Mouse (Mus musculus) E14TG2a.4 (cell line): ENCODE data around the gene Prmt3.

Source experiments
- H3K27me3 ChIP-seq: 2 replicates; pipeline ENCODE4 v1.6.1; 2014; ENCODE audit warnings: low read length, control low read depth; ENCODE audit not compliant: insufficient read depth
- H3K36me3 ChIP-seq: 2 replicates; pipeline ENCODE4 v1.6.1; 2014; ENCODE audit warnings: low read length, control low read depth; ENCODE audit not compliant: insufficient read depth
- H3K4me1 ChIP-seq: replicated peaks from 2 replicates; pipeline ENCODE4 v1.6.1; 2014; ENCODE audit warnings: low read depth, low read length, control low read depth
- H3K4me3 ChIP-seq: replicated peaks from 2 replicates; pipeline ENCODE4 v1.5.1; 2014; ENCODE audit warnings: mild to moderate bottlenecking, low read length
- H3K9me3 ChIP-seq: 2 replicates; pipeline ENCODE4 v1.6.1; 2014; ENCODE audit warnings: low read length, control low read depth
- CTCF ChIP-seq: conservative IDR thresholded peaks from 2 replicates; pipeline ENCODE4 v1.5.1; 2014; ENCODE audit warnings: low read length
- NANOG ChIP-seq: IDR thresholded peaks from 2 replicates; pipeline ENCODE4 v1.6.1; 2014; ENCODE audit warnings: borderline replicate concordance, low read length, mixed read lengths
- POU5F1 ChIP-seq: IDR thresholded peaks from 2 replicates; pipeline ENCODE4 v1.6.1; 2014; ENCODE audit warnings: low read length, borderline replicate concordance

Gene Prmt3

GRCm38 (mm10) chr7:49807093-49807682, 29.0 kb downstream of the Prmt3 start:
- no peaks in the 10 kb centered on the region for H3K9me3 ChIP-seq

GRCm38 (mm10) chr7:49807846-49808622, 29.9 kb downstream of the Prmt3 start:
- Histone ChIP-seq H3K27me3 (no peaks in the 10 kb centered on the region), H3K4me3 (no peak overlapping the region)
- TF ChIP-seq CTCF (no peak), NANOG (no peak), POU5F1 (no peak)

More at GRCm38 (mm10) chr7:49807093-49807682, 29.0 kb downstream of the Prmt3 start:
- H3K36me3 ChIP-seq: peaks cover 88% of the 10 kb centered on the region
- H3K4me3 ChIP-seq: no peak overlapping the region
- peaks cover 5% of the 10 kb centered on the region for H3K4me1 ChIP-seq
- H3K27me3 ChIP-seq: no peaks in the 10 kb centered on the region
- TF ChIP-seq CTCF (no peak), POU5F1 (no peak), NANOG (no peak)

GRCm38 (mm10) chr7:49809100-49809499, 31.0 kb downstream of the Prmt3 start:
- H3K36me3 ChIP-seq: peaks cover 89% of the 10 kb centered on the region
- no peaks in the 10 kb centered on the region for H3K9me3 ChIP-seq
- no peaks in the 10 kb centered on the region for H3K27me3 ChIP-seq
- H3K4me1 ChIP-seq: peaks cover 5% of the 10 kb centered on the region
- H3K4me3 ChIP-seq: no peak overlapping the region
- TF ChIP-seq CTCF: no peak
- TF ChIP-seq POU5F1: no peak
- no peak for TF ChIP-seq NANOG

More at GRCm38 (mm10) chr7:49807846-49808622, 29.9 kb downstream of the Prmt3 start:
- no peaks in the 10 kb centered on the region for H3K9me3 ChIP-seq
- H3K4me1 ChIP-seq: peaks cover 5% of the 10 kb centered on the region
- peaks cover 88% of the 10 kb centered on the region for H3K36me3 ChIP-seq

GRCm38 (mm10) chr7:49809562-49809961, 31.4 kb downstream of the Prmt3 start:
- Histone ChIP-seq H3K36me3 (peaks cover 92% of the 10 kb centered on the region), H3K27me3 (no peaks in the 10 kb centered on the region), H3K4me3 (no peak overlapping the region), H3K9me3 (no peaks in the 10 kb centered on the region), H3K4me1 (peaks cover 5% of the 10 kb centered on the region)
- TF ChIP-seq CTCF: no peak
- TF ChIP-seq POU5F1: no peak

GRCm38 (mm10) chr7:49811346-49811745, 33.2 kb downstream of the Prmt3 start:
- peaks cover 5% of the 10 kb centered on the region for H3K4me1 ChIP-seq
- TF ChIP-seq CTCF: peak; percentile 22; the same call in 1 of the 2 replicates
- no peak for TF ChIP-seq POU5F1
- TF ChIP-seq NANOG: no peak
- H3K27me3 ChIP-seq: no peaks in the 10 kb centered on the region
- no peak overlapping the region for H3K4me3 ChIP-seq
- peaks cover 82% of the 10 kb centered on the region for H3K36me3 ChIP-seq
- no peaks in the 10 kb centered on the region for H3K9me3 ChIP-seq

GRCm38 (mm10) chr7:49819393-49819792, 41.2 kb downstream of the Prmt3 start:
- no peaks in the 10 kb centered on the region for H3K27me3 ChIP-seq
- H3K36me3 ChIP-seq: peaks cover 81% of the 10 kb centered on the region
- H3K4me1 ChIP-seq: peaks cover 12% of the 10 kb centered on the region
- TF ChIP-seq CTCF (no peak), POU5F1 (no peak), NANOG (no peak)
- H3K4me3 ChIP-seq: no peak overlapping the region
- no peaks in the 10 kb centered on the region for H3K9me3 ChIP-seq

GRCm38 (mm10) chr7:49821370-49821769, 43.2 kb downstream of the Prmt3 start:
- Histone ChIP-seq H3K27me3 (no peaks in the 10 kb centered on the region), H3K4me3 (no peak overlapping the region), H3K9me3 (no peaks in the 10 kb centered on the region), H3K36me3 (peaks cover 91% of the 10 kb centered on the region), H3K4me1 (peaks cover 12% of the 10 kb centered on the region)
- no peak for TF ChIP-seq POU5F1
- no peak for TF ChIP-seq NANOG
- no peak for TF ChIP-seq CTCF

GRCm38 (mm10) chr7:49822028-49822427, 43.9 kb downstream of the Prmt3 start:
- TF ChIP-seq CTCF: no peak
- TF ChIP-seq NANOG: no peak
- TF ChIP-seq POU5F1: no peak
- Histone ChIP-seq H3K4me3 (no peak overlapping the region), H3K27me3 (no peaks in the 10 kb centered on the region), H3K36me3 (peaks cover 91% of the 10 kb centered on the region), H3K4me1 (peaks cover 12% of the 10 kb centered on the region), H3K9me3 (no peaks in the 10 kb centered on the region)
